Mouse (Mus musculus): ENCODE measurements around the gene 9330161L09Rik.

DNA sequence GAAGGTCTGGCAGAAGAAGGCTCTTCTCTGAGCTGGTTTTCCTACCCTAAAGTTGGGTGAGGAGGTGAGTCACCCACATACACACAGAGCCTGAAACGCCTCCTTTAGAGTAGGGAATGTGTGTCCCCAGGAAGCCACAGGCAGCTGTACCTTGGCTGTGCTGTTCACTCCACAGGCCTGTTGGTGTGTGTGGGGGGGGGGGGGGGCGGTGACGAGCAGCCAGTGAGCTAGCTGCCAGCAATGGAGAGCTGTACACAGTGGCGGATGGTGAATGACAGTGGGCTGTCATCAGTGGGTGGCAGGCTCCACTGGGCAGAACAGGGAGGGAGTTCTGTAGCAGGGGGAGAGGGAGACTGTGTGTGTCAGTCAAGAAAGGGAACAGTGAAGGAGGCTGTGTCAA is 30.8 kb downstream of the 9330161L09Rik start:
- TF ChIP-seq CTCF (IDR thresholded peaks at IDR 0.05; ENCODE audit: low read depth) (no peak), EP300 (IDR thresholded peaks at IDR 0.05; ENCODE audit: low read depth) (no peak)
